Comparison of ENCODE assay signal across 12 mouse cellular contexts in the genomic region with DNA sequence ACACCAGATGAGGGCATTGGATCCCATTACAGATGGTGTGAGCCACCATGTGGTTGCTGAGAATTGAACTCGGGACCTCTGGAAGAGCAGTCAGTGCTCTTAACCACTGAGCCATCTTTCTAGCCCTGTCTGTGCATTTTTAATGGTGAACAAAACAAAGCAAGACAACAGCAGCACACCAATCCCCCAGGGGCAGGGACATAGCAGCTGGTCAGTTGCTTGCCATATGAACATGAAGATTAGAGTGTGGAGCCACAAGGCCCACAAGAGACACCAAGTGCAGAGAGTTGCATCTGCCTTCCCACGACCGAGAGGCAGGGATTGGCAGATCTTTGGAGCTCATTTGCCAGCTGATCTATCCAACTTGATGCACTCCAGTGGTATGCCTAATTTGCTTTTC.
DNase-seq lines count a peak whose midpoint lies in the region.
"Had no signal": no experiment of that assay in that cellular context is flagged by ENCODE, and none has a peak within 500 bp of the region (broad histone marks: within the 10 kb centered on the region; RNA-seq: fewer than 3 reads in every experiment).

No protein-coding gene starts in this region.

- peak; percentile 14 to 27 for DNase-seq in cerebellum, postnatal 14 days
- DNase-seq in cerebellum, adult 11 months: no peak
- DNase-seq in left cerebral cortex, postnatal 4 days: peak; percentile 57
- no peak for DNase-seq in left cerebral cortex, adult 11 months (ENCODE audit: low spot score)
- DNase-seq: adrenal gland, adult 2 months; adrenal gland, postnatal 10 days; adrenal gland, postnatal 25 days; cerebellum, adult 11-12 months; cerebellum, adult 2 months; cerebellum, adult 9-11 months; cerebellum, postnatal 36 days; embryo, embryonic 11 days had no signal

- intact Hi-C loops in left cerebral cortex, postnatal 4 days (cut with DNase I): no loop called here

Comparison
In these comparisons a context has a peak if more than half of its experiments do, and no peak if none do; other contexts are left out.
1. DNase-seq: peak in cerebellum, postnatal 14 days (2 of 2) and left cerebral cortex, postnatal 4 days (single experiment); none in cerebellum, adult 11 months (single experiment) and left cerebral cortex, adult 11 months (single experiment).